Mouse (Mus musculus): ENCODE measurements around the gene Slamf9.
A peak's percentile ranks its signal among the peaks of the same experiment; 100 is the strongest.

The Slamf9 gene

GRCm38 (mm10) chr1:172513525-172514212 lies 38.5 kb downstream of the Slamf9 start:
- no peak for DNase-seq (ENCODE audit: low spot score in 2 of 2)

DNA sequence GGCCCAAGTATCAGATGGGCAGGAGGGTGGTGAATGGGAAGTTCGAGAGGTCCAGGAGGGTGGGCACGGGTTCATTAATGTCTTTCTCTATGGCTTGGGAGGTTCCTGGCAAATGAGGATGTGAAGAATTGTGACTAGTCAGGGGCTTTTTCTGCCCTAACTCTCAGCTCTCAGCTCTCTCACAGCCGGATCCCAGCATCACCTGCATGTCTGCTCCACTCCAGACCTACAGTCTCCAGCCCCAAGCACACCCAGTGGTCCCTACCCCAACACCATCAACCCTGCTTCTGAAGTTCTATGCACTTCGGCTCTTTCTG lies 39.0 kb downstream of the Slamf9 start:
- DNase-seq (ENCODE audit: low spot score in 2 of 2) = no peak

- DNase-seq (ENCODE audit: low spot score in 2 of 2) = no peak
These were observed 39.6 kb downstream of the Slamf9 start for GRCm38 (mm10) chr1:172514551-172515268.

DNA sequence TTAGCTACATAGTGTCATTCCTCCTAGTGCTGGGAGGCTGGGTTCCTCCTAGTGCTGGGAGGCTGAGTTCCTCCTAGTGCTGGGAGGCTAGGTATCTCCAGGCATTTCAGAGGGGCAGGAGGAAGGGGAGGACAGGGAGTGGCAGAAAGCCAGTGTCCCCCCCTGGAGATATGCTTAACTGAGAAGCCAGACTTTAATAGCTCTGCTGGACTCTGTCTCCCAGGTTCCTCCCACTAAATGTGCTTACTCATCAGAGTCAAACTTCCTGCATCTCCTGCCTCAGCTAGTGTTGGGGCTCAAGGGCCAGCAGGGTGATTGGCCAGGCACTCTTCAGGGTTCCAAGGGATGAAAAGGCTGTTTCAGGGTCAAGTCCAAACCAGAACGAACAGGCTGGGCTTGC lies 40.2 kb downstream of the Slamf9 start:
- DNase-seq (ENCODE audit: low spot score in 2 of 2) = no peak

GRCm38 (mm10) chr1:172518013-172518412 lies 42.9 kb downstream of the Slamf9 start:
- no peak for DNase-seq (ENCODE audit: low spot score in 2 of 2)

DNA sequence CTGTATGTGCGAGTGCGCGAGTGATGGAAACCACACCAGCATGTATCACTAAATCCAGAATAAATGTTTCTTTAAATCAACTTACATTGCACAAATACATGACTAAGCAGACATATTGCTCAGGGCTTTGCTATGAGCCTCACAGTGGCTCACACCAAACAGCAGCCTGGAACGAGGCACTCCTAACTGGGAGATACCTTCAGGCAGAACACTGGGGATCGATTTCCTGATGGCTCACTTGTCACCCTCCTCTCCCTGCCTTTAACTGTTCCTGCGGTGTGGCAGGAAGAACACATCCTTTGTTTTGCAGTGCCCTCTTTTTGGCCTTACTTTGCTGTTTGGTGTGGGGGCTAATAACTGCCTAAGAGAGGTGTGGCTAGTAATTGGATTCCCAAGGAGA lies 44.5 kb downstream of the Slamf9 start:
- DNase-seq (ENCODE audit: low spot score in 2 of 2) = no peak

DNA sequence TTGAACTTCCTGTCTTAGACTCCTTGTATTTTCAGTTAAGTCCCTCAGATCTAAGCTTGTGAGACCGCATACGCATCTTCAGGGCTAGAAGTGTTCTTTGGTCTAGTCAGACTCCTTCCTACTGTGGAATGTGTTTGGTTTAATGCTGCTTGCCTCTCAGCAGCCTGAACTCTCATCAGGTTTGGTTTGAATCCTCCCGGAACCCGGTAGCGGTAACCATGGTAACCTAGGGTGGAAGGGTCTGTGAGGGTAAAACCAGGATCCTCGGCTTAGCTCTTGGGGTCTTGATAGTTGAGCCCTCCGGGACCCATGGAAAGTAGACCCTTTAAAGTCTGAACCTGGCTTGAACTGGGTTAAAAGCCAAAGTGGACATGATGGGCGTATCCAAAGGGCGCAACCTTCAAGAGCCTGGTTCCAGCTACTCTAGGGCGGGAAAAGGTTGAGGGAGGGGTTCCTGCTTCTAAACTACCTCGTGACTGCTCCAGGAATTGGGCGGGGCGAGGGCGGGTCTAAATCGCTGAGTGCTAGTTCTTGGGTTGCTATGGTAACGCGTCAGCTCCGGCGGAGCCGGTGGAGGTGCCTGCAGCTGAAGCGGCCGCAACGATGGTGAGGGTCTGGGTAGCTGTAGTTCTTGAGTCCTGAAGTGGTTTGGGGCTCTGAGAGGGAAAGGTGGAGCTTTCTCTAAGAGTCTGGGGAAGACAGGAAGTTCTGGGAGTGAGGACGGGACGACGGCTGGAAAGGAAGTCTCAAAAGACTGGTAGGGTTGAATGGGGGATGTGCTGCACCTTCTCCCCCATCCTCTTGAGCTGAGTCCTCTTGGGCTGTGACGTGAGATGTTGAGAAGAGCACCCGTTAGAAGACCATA lies 45.6 kb downstream of the Slamf9 start, which contains the start of gene Cfap45:
Cfap45 (plus strand) TSS at position 226 of the 865 bp plus-strand sequence.
- peak; percentile 75 to 78 for DNase-seq (ENCODE audit: low spot score in 2 of 2)

- DNase-seq (ENCODE audit: low spot score in 2 of 2) = no peak
These were observed 47.4 kb downstream of the Slamf9 start for GRCm38 (mm10) chr1:172522524-172522923.

- no peak for DNase-seq (ENCODE audit: low spot score in 2 of 2)
These were observed 48.5 kb downstream of the Slamf9 start for GRCm38 (mm10) chr1:172523699-172524101.

DNA sequence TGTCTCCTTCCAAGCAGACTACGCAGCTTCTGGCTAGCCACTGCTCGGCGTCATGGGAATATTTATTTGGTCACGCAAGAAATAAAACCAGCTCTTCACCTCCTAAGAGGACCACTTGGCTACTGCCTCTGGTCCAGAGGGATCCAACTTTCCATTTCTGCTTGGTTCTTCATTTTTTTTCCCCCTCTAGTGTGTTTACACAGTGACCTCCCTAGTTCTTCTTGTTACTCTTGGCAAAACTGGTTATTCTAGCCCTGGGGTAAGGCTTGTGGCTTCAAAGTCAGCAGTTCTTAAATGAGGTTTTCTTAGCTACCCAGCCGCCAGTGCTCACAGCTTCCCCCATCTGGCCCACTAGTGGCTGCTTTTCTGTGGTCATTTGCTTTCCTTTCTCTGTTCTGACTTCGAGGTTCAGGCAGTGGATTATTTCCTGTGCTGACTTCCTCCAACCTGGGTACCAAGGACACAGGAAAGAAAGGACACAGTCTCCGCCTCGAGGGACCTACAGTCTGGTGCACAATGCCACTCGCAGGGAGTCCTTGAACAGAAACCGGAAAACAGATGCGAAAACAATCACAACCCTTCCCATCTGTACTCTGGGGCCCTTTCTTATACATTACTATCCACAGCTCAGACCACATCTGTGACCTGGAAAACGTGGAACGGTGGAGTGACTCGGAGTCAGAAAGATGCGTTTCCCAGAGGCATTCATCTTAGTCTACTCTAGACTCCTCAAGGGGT lies 50.0 kb downstream of the Slamf9 start:
- no peak for DNase-seq (ENCODE audit: low spot score in 2 of 2)

GRCm38 (mm10) chr1:172525971-172526370 lies 50.8 kb downstream of the Slamf9 start:
- DNase-seq (ENCODE audit: low spot score in 2 of 2) = no peak

DNA sequence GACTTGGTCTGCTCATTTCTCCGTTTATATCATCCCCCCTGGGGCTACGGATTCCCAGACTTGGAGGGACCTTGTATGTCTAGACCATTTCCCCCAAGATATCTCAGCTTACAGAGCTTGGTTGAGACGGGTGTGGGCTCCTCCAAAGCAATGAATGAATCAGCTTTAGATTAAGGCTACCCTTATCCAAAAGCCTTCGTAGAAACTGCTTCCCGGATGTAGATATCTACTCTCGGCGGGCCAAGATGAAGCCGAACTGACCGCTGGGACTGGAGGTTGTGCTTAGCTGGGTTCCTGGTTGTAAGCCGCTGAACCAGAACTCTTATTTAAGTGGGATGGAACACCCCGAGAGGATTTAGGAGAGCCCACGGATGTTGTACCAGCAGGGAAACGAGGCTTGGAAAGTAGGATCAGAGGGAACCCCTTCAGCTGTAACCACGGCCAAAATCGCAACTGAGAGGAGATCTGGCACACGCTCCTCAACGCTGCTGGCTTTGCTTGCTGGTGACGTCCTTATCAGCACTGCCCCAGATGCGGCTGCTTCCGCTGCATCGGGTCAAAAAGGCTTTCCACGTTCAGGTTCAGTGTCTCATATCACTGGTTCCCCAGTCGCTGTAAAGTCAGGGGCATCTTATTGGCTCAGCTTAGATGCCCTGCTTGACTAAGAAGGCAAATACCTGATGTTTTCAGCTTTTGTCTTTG lies 51.4 kb downstream of the Slamf9 start:
- no peak for DNase-seq (ENCODE audit: low spot score in 2 of 2)

DNA sequence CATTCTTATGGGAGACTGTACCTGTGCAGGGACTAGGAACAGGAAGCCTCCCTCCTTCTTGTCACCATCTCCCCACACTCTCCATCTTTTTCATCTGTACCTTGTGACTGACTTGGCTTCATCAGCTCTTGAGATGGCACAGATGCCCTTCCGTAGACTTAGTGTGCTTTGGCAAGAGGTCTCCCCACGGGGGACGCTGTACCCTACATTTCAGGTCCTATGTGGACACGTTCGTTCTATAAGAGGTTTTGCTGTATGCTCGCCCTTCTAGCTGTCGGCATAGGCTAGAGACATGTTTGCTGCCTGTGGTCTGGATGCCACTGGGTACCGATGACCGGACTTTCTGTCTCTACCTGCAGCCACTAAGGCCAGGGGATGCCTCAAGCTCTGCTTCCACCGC lies 52.3 kb downstream of the Slamf9 start:
- DNase-seq (ENCODE audit: low spot score in 2 of 2) = no peak

Measured in right cerebral cortex, postnatal 36 days (tissue).